Mouse (Mus musculus) heart, embryonic 16.5 days (tissue): ENCODE measurements around the gene Epo. TPM values are rescaled to one million over a fixed set of nuclear protein-coding genes. Genes with fewer than 3 reads are reported as not detected.

Experiments
- ATAC-seq: fragments of 200-750 bp; cut with Nextera tagmentation; replicated peaks from 2 replicates; pipeline ENCODE4 v1.8.0; 2017; ENCODE audit warnings: moderate number of reproducible peaks; ENCODE audit not compliant: insufficient read depth, low FRiP score; ENCODE audit errors: extremely low read depth
- H3K27ac ChIP-seq: fragments of 300-500 bp; sonication (generic); 2 replicates; pipeline ENCODE4 v1.5.1; 2014; ENCODE audit warnings: mild to moderate bottlenecking, low read length, control low read depth, moderate library complexity
- H3K27me3 ChIP-seq: fragments of 300-500 bp; sonication (generic); 2 replicates; pipeline ENCODE4 v1.6.1; 2014; ENCODE audit warnings: low read length, mixed read lengths; ENCODE audit not compliant: control insufficient read depth, insufficient read depth
- H3K36me3 ChIP-seq: fragments of 300-500 bp; sonication (generic); 2 replicates; pipeline ENCODE4 v1.6.1; 2014; ENCODE audit not compliant: control insufficient read depth, insufficient read depth
- H3K4me1 ChIP-seq: fragments of 300-500 bp; sonication (generic); 2 replicates; pipeline ENCODE4 v1.6.1; 2014; ENCODE audit warnings: low read length, mixed read lengths; ENCODE audit not compliant: control insufficient read depth, insufficient read depth
- H3K4me2 ChIP-seq: fragments of 300-500 bp; sonication (generic); 2 replicates; pipeline ENCODE4 v1.6.1; 2014; ENCODE audit warnings: low read depth, mild to moderate bottlenecking, control low read depth, low read length
- H3K4me3 ChIP-seq: fragments of 300-500 bp; sonication (generic); 2 replicates; pipeline ENCODE4 v1.5.1; 2014; ENCODE audit warnings: mild to moderate bottlenecking, control low read depth, low read length
- H3K9ac ChIP-seq: fragments of 300-500 bp; sonication (generic); 2 replicates; pipeline ENCODE4 v1.6.1; 2014; ENCODE audit warnings: low read length, control low read depth
- H3K9me3 ChIP-seq: fragments of 300-500 bp; sonication (generic); replicated peaks from 2 replicates; pipeline ENCODE4 v1.6.1; 2016; ENCODE audit warnings: low read length; ENCODE audit not compliant: control insufficient read depth
- WGBS: fragments of 180-500 bp; shearing (Covaris S2); extraction: QIAGEN DNeasy Blood & Tissue Kit; methylation state at CpG from one replicate; pipeline ENCODE4 v1.1.7; 2014; 5-methylcytosine and 5-hydroxymethylcytosine counted together
- polyA plus RNA-seq: library from polyadenylated mRNA; unstranded; fragments of >200 nt; fragmentation: Nextera tagmentation; extraction: Ambion mirVana; gene quantifications from 2 replicates; pipeline ENCODE4 v1.2.1, GENCODE M21; 2015

Gene Epo
- polyA plus RNA-seq, 1 experiment from 2014 or later: not detected

- Histone ChIP-seq H3K4me3 (peak within 1 kb of the TSS; percentile 73), H3K4me1 (peaks cover 14% of the 10 kb centered on the region), H3K4me2 (peak within 1 kb of the TSS; percentile 90), H3K27me3 (no peaks in the 10 kb centered on the region), H3K36me3 (no peaks in the 10 kb centered on the region), H3K27ac (peak within 1 kb of the TSS; percentile 99), H3K9me3 (0 out of 2 replicates have a peak, but pooled peaks cover 3% of the 10 kb centered on the region), H3K9ac (peak within 1 kb of the TSS; percentile 95)
- WGBS: 2% methylated on average over 64 of the region's 64 CpGs
- peak; percentile 96 for ATAC-seq
Measured at GRCm38 (mm10) chr5:137501709-137502666, 31.1 kb downstream of the Epo start, which contains the start of gene Pop7. Gene Pop7, minus strand, starts transcription at chr5:137502518.

GRCm38 (mm10) chr5:137500186-137500585 lies 32.9 kb downstream of the Epo start:
- WGBS: 85% methylated on average over 7 of the region's 7 CpGs
- no peak for ATAC-seq

DNA sequence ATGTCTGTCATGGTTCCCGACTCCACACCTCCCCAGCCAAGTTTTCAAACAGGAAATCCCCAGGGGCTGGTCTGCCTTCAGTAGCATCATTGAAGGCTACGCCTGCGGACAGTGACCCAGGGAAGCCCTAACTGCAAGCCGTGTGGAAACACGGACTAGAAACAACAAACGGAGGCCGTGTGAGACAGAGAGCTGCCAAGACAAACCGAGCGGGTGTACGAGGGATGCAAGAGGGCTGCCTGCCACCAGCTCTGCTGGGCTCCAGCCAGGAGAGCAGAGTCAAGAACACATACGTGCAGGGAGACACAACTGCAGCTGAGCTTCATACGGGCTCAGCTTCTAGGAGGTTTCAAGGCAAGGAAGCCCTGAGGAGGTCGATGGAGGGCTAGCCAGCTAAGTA lies 39.2 kb downstream of the Epo start:
- ATAC-seq: peak; percentile 82
- Histone ChIP-seq H3K27ac (peak overlapping the region; percentile 51; the same call in 1 of the 2 replicates), H3K9ac (no peak overlapping the region)

More at GRCm38 (mm10) chr5:137500186-137500585, 32.9 kb downstream of the Epo start:
- H3K4me3 ChIP-seq: no peak overlapping the region
- H3K9ac ChIP-seq: no peak overlapping the region
- no peak overlapping the region for H3K27ac ChIP-seq
- no peaks in the 10 kb centered on the region for H3K36me3 ChIP-seq
- H3K9me3 ChIP-seq: no peaks in the 10 kb centered on the region
- H3K4me1 ChIP-seq: peaks cover 14% of the 10 kb centered on the region
- H3K27me3 ChIP-seq: no peaks in the 10 kb centered on the region
- H3K4me2 ChIP-seq: no peak overlapping the region

GRCm38 (mm10) chr5:137491559-137491958 lies 41.5 kb downstream of the Epo start:
- Histone ChIP-seq H3K4me1 (no peaks in the 10 kb centered on the region), H3K4me3 (no peak overlapping the region), H3K27me3 (peaks cover 9% of the 10 kb centered on the region), H3K9ac (no peak overlapping the region), H3K27ac (no peak overlapping the region), H3K4me2 (no peak overlapping the region), H3K36me3 (no peaks in the 10 kb centered on the region), H3K9me3 (peaks cover 5% of the 10 kb centered on the region)
- ATAC-seq: no peak
- WGBS: 43% methylated on average over 4 of the region's 4 CpGs

More for the DNA sequence above, 39.2 kb downstream of the Epo start:
- Histone ChIP-seq H3K4me1 (no peaks in the 10 kb centered on the region), H3K9me3 (no peaks in the 10 kb centered on the region), H3K4me3 (no peak overlapping the region), H3K27me3 (no peaks in the 10 kb centered on the region; the same call in 1 of the 2 replicates), H3K36me3 (no peaks in the 10 kb centered on the region), H3K4me2 (no peak overlapping the region)
- 56% methylated on average over 13 of the region's 13 CpGs for WGBS

DNA sequence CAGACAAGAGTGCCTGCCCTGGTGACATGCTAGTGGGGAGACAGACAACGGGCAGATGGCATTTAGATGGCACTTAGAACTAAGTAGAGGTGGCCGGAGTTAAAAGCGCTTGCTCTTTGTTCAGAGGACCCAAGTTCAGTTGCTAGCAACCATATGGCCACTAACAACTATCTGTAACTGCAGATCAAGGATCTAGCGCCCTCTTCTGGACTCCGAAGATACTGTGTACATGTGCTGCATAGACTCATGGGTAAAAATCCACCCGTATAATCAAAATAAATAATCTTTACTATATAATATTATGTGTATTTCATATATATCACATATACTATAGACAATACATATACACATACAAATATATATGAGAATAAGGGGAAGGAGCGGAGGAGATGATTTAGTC lies 45.4 kb downstream of the Epo start:
- no peak overlapping the region for H3K4me2 ChIP-seq
- H3K9ac ChIP-seq: no peak overlapping the region
- no peaks in the 10 kb centered on the region for H3K36me3 ChIP-seq
- no peak for ATAC-seq
- H3K27ac ChIP-seq: no peak overlapping the region
- WGBS: 81% methylated on average over 7 of the region's 7 CpGs
- H3K4me1 ChIP-seq: peaks cover 6% of the 10 kb centered on the region
- H3K27me3 ChIP-seq: peaks cover 36% of the 10 kb centered on the region
- H3K9me3 ChIP-seq: peaks cover 5% of the 10 kb centered on the region
- H3K4me3 ChIP-seq: no peak overlapping the region

- peaks cover 5% of the 10 kb centered on the region for H3K9me3 ChIP-seq
- 0 out of 2 replicates have a peak overlapping the region, but pooled peaks have one; percentile 13 for H3K4me3 ChIP-seq
- peak overlapping the region; percentile 42; the same call in 1 of the 2 replicates for H3K4me2 ChIP-seq
- no peak overlapping the region for H3K9ac ChIP-seq
- ATAC-seq: no peak
- WGBS: 5% methylated on average over 17 of the region's 17 CpGs
- peaks cover 36% of the 10 kb centered on the region for H3K27me3 ChIP-seq
- no peak overlapping the region for H3K27ac ChIP-seq
- no peaks in the 10 kb centered on the region for H3K36me3 ChIP-seq
- peaks cover 6% of the 10 kb centered on the region for H3K4me1 ChIP-seq
Measured at GRCm38 (mm10) chr5:137485851-137486155, 47.2 kb downstream of the Epo start.

GRCm38 (mm10) chr5:137485071-137485850 lies 47.8 kb downstream of the Epo start:
- 9% methylated on average over 30 of the region's 30 CpGs for WGBS
- Histone ChIP-seq H3K4me3 (0 out of 2 replicates have a peak overlapping the region, but pooled peaks have one; percentile 13), H3K27me3 (peaks cover 36% of the 10 kb centered on the region), H3K9ac (no peak overlapping the region), H3K4me1 (peaks cover 6% of the 10 kb centered on the region), H3K27ac (no peak overlapping the region), H3K9me3 (peaks cover 5% of the 10 kb centered on the region), H3K36me3 (no peaks in the 10 kb centered on the region), H3K4me2 (peak overlapping the region; percentile 42; the same call in 1 of the 2 replicates)
- ATAC-seq: no peak

GRCm38 (mm10) chr5:137481897-137482296 lies 51.1 kb downstream of the Epo start:
- 45% methylated on average over 8 of the region's 8 CpGs for WGBS

More at GRCm38 (mm10) chr5:137481897-137482296, 51.1 kb downstream of the Epo start:
- no peak overlapping the region for H3K9ac ChIP-seq
- H3K27ac ChIP-seq: no peak overlapping the region
- H3K4me3 ChIP-seq: no peak overlapping the region
- H3K4me1 ChIP-seq: peaks cover 6% of the 10 kb centered on the region
- H3K36me3 ChIP-seq: no peaks in the 10 kb centered on the region
- no peak for ATAC-seq
- no peaks in the 10 kb centered on the region for H3K9me3 ChIP-seq
- H3K27me3 ChIP-seq: peaks cover 30% of the 10 kb centered on the region
- no peak overlapping the region for H3K4me2 ChIP-seq
